Mouse (Mus musculus) CD4-positive, CD25-positive, alpha-beta regulatory T cell, adult 2 months (primary cell): ENCODE data around the gene Cyp2f2.

Source experiments
- DNase-seq: peaks from one replicate; pipeline ENCODE4 v3.0.0-alpha.2; 2012; ENCODE audit warnings: low read depth, low spot score

Gene Cyp2f2

DNA sequence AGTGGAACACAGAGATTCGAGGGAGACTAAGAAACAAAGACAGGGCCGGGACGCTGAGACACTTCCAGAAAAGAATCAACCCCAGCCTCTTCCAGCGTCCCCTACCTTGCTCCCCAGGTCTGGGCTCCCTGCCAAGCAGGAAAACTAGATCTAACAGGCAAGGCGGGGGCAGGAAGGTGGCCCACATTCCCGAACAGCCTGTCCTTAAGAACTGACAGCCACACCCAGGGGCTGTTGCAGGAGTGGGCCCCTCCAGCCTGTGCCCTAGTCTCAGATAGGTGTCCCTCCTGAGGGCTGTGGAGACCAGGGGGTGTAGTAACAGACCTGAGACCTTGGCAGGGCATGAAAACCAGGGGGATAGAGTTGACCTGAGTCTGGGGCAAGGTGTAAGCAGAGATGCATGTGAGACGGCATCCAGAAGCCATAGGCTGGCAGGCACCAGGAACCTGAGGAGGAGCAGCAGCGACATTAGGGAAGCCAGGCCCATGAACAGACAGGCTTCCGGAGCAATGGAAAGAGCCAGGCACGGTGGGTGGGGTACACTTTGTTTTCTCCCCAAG lies 33.6 kb downstream of the Cyp2f2 start, which contains the start of gene Cyp2t4:
Gene Cyp2t4, plus strand, starts transcription at position 510 of the 560 bp plus-strand sequence.
- no peak for DNase-seq

DNA sequence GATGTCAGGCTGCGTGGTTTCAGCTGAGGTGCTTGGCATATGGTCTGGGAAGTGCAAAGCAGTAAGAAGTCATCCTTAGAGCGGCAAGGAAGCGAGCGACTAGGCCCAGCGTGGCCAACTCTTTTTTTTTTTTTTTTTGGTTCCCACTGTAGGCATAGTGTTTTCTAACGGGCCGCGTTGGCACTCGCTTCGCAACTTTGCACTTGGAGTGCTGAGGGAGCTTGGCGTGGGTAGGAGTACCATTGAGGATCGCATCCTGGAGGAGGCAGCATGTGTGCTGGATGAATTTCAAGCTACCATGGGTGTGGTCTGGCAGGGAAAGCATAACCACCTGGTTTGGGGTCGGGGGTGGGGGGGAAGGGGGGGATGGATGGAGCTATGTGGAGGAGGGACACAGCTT lies 36.3 kb downstream of the Cyp2f2 start:
- DNase-seq = no peak

DNA sequence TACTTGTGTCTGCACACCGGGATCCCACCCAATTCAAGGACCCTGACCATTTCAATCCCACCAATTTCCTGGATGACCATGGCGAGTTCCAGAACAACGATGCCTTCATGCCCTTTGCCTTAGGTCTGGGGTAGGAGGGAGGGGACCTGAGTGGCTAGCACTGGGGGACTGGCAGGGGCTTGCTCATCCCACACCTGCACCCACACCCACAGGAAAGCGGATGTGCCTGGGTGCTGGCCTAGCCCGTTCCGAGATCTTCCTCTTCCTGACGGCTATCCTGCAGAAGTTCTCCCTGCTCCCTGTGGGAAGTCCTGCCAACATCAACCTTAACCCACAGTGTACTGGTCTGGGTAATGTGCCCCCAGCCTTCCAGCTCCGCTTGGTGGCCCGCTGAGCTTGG lies 38.5 kb downstream of the Cyp2f2 start:
- no peak for DNase-seq

GRCm38 (mm10) chr7:27159256-27159655 lies 39.5 kb downstream of the Cyp2f2 start:
- DNase-seq = no peak

DNA sequence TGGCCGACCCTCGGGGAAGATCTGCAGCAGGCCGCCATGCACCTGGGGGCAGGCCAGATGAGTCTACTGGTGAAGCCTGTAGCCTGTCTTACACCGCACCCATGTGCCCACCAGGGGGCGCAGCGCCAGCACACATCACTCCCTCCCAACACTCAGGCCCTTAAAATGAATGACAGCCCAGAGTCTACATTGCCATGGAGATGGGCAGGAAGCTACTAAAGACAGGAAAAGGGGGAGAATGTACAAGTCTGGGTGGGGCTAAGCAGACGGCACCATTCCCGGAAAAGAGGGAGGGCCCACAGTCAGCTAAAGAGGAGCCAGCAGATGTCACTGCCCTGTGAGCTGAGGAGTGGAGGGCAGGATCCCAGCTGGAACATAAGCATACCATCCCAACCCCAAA lies 40.2 kb downstream of the Cyp2f2 start:
- peak; percentile 94 for DNase-seq

- no peak for DNase-seq
These were observed 41.2 kb downstream of the Cyp2f2 start for GRCm38 (mm10) chr7:27160921-27161320.

GRCm38 (mm10) chr7:27161744-27162143 lies 42.0 kb downstream of the Cyp2f2 start:
- DNase-seq = no peak

DNA sequence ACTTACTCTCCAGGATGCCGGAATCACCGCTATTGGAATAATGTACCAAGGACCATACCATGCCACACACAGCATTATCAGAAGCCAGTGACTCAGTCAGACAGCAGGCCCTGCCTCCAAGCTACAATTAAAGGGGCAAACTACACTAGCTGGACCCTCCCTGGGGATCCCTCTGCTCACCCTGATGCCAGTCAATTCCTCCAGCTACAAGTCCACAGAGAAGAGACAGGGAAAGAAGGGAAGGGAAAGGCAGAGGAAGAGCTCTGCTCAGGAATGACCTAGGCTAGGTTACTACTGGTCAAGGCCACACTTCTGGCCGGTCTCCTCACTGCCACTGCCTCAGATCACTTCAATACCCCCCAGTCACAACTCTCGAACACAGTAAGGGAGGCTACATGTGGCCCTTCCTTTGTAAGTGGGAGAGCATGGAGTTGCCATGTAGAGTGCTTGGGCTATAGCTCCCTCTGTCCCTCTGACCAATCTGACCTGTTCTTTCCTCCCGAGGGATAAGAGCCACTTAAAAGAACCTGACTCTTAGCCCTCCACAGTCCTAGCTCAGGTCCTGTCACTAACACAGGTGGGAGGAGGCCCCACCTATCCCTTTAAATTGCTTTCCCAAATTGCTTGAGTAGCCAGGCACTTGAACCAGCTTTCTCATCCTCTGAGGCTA lies 43.2 kb downstream of the Cyp2f2 start:
- no peak for DNase-seq

DNA sequence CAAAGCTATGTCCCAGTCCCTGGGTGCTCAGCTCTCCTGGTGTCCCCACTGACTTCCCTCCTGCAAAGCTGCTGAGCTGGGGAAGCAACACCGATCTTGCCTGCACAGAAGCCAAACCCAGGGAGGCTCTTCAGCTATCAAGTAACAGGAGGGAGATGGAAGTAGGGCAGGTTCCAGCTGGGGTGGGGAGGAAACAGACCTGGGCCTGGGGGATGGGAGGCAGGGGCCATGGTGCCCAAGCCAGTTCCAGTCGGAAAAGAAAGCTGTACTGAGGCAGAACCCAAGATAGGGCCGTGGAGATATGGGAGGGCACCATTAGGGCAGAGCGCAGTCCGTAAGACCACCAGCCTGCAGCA lies 43.7 kb downstream of the Cyp2f2 start:
- no peak for DNase-seq

DNA sequence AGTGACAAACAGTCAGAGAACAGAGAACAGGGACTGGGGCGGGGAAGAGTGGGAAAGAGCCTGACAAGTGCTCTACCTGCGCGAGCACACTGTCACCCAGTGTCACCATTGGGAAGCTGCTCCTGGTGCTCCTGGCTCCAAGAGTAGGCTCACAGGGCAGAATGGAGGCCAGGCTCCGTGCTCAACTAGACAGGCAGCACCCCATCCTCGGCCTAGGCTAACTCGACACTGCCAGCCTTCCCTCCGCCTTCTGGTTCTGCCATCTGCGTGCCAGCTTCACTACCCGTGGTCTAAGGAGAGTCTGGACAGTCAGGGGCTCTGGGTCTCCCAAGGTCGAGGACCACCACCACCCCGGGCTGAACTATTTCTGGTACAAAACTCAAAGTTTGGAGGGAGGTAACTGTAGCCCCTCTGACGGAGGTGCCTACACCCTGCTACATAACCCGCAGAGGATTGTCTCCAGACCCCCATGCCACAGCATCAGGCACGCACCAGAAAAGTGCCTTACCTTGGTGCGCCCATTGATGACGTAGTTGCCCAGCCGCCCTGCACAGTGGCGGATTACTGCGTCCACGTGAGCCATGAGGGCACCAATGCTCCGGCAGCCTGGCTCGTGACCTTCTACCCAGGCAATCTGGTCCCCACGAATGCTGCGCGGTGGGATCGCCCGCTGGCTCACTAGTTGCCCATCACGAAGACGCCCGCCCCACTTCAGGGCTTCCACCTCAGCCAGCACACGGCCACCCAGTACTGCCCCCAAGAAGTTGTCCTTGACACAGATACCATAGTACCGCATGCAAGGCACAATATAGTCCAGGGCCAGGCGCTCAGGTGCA lies 44.6 kb downstream of the Cyp2f2 start:
- no peak for DNase-seq

GRCm38 (mm10) chr7:27165007-27165655 lies 45.4 kb downstream of the Cyp2f2 start:
- peak; percentile 25 for DNase-seq

- peak; percentile 39 for DNase-seq
These were observed 46.0 kb downstream of the Cyp2f2 start for GRCm38 (mm10) chr7:27165696-27166095.

DNA sequence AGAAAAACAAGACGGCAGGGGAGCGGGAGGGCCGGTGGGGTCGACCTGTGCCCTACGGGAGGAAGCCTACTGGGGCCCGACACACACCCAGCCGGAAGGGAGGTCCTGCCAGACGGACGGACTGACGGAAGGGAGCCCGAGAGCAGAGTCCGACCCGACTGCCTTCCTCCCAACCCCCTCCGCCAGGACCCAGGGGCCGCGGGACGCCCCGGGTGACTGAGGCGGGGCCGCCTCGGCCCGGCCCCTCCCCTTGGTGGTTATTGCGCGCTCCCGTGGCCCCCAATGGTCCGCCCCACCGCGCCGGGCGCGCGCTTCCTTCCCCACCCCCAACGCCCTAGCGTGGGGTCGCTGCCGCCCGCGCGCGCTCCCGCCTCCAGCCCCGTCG lies 46.5 kb downstream of the Cyp2f2 start:
- peak; percentile 89 for DNase-seq

GRCm38 (mm10) chr7:27166614-27167474 lies 47.1 kb downstream of the Cyp2f2 start, which contains the start of gene Egln2:
TSS of gene Egln2 (minus strand) at chr7:27166802.
- peak; percentile 98 for DNase-seq

DNA sequence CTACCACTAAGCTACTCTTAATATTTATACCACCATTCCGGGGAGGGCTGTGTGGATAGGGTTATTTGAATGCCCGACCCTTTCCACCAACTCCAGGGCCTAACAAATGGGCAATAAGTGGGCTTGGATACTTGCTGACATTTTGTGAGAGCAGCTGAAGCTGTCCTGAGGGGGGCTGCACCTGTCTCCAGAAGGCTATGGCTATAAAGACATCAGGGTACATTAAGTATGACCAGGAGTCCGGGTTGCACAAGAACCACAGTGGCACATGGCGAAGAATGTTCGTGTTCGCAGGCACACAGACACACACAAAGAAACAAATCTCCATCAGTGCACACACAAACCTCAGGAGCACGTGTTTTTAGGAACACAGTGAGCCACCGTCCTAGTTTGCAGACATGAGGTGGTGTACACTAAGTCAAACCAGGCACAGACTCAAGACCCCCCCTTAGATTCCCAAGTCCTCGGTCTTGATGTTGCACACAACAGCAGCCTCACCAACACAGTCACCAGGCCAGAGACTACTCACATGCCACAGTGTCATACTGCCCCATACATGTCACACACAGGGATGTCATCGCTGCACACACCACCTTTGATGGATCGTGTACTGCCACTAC lies 47.9 kb downstream of the Cyp2f2 start:
- peak; percentile 27 for DNase-seq

GRCm38 (mm10) chr7:27168371-27168770 lies 48.7 kb downstream of the Cyp2f2 start:
- no peak for DNase-seq

GRCm38 (mm10) chr7:27170981-27171380 lies 51.3 kb downstream of the Cyp2f2 start:
- no peak for DNase-seq

DNA sequence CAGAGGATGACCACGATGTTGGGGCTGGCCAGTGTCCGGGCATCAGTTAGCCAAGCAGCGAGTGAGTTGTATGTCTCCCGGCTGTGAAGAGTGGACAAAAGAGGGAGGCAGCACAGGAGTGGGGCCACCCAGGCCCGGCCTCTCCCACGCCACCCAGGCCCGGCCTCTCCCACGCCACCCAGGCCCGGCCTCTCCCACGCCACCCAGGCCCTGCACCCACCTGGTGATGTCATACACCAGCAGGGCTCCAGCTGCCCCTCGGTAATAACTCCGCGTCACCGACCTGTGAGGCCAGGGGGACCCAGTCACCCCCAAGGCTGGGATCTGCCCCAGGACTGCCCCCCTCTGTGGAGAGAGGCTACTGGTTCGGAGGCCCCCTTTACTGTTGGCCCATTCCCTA lies 54.8 kb downstream of the Cyp2f2 start:
- no peak for DNase-seq

DNA sequence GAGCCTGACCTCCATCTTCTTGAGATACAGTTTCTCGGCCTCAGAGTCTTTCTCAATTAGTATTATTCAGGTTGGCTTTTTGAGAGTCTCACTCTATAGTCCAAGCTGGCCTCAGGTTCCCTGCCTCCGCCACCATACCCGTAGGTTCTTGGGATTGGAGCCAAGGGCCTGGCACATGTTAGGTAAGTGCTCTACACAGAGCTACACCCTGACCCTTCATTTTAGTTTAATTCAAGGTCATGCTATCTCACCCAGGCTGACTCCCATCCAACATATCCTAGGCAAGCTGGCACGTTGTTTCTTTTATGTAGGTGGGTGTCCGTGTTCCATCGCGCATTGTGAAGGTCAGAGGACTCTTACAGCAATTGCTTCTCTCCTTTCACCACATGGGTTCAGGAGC lies 55.2 kb downstream of the Cyp2f2 start:
- no peak for DNase-seq

GRCm38 (mm10) chr7:27177942-27178323 lies 58.2 kb downstream of the Cyp2f2 start:
- DNase-seq = no peak
